Mouse (Mus musculus): ENCODE measurements around the gene Epha7. TPM values are rescaled to one million over a fixed set of nuclear protein-coding genes. Genes with fewer than 3 reads are reported as not detected.

Epha7 gene
- polyA plus RNA-seq, 1 experiment from 2014 or later, result 45.0 TPM

GRCm38 (mm10) chr4:28824616-28825015, 11.7 kb downstream of the Epha7 start:
- no peak overlapping the region for H3K4me3 ChIP-seq (ENCODE audit: low read length)
- ATAC-seq (ENCODE audit: low read depth), result no peak
- H3K36me3 ChIP-seq (ENCODE audit: control insufficient read depth, insufficient read depth, low read length), result 0 out of 2 replicates have a peak, but pooled peaks cover 5% of the 10 kb centered on the region
- H3K9me3 ChIP-seq (ENCODE audit: control insufficient read depth, low read length), result no peaks in the 10 kb centered on the region
- no peak overlapping the region for H3K4me2 ChIP-seq (ENCODE audit: low read depth, low read length)
- peaks cover 3% of the 10 kb centered on the region; the same call in 1 of the 2 replicates for H3K4me1 ChIP-seq (replicated peaks; ENCODE audit: control insufficient read depth, insufficient read depth, low read length)
- 26% methylated on average over 7 of the region's 7 CpGs for WGBS
- no peak overlapping the region for H3K9ac ChIP-seq (ENCODE audit: low read length)
- H3K27ac ChIP-seq (ENCODE audit: low read length), result no peak overlapping the region
- H3K27me3 ChIP-seq (ENCODE audit: control insufficient read depth, insufficient read depth, low read depth, low read length), result no peaks in the 10 kb centered on the region

GRCm38 (mm10) chr4:28837669-28838068, 24.7 kb downstream of the Epha7 start:
- peaks cover 2% of the 10 kb centered on the region; the same call in 1 of the 2 replicates for H3K4me1 ChIP-seq (replicated peaks; ENCODE audit: control insufficient read depth, insufficient read depth, low read length)
- no peak overlapping the region for H3K9ac ChIP-seq (ENCODE audit: low read length)
- no peaks in the 10 kb centered on the region for H3K27me3 ChIP-seq (ENCODE audit: control insufficient read depth, insufficient read depth, low read depth, low read length)
- no peak for ATAC-seq (ENCODE audit: low read depth)
- WGBS, result 82% methylated on average over 3 of the region's 3 CpGs
- no peak overlapping the region for H3K27ac ChIP-seq (ENCODE audit: low read length)
- no peaks in the 10 kb centered on the region for H3K36me3 ChIP-seq (ENCODE audit: control insufficient read depth, insufficient read depth, low read length)
- H3K4me2 ChIP-seq (ENCODE audit: low read depth, low read length), result no peak overlapping the region
- H3K4me3 ChIP-seq (ENCODE audit: low read length), result no peak overlapping the region
- H3K9me3 ChIP-seq (ENCODE audit: control insufficient read depth, low read length), result no peaks in the 10 kb centered on the region

GRCm38 (mm10) chr4:28846311-28846710, 33.4 kb downstream of the Epha7 start:
- 0 out of 2 replicates have a peak, but pooled peaks cover 2% of the 10 kb centered on the region for H3K36me3 ChIP-seq (ENCODE audit: control insufficient read depth, insufficient read depth, low read length)
- H3K4me3 ChIP-seq (ENCODE audit: low read length), result no peak overlapping the region
- H3K27ac ChIP-seq (ENCODE audit: low read length), result no peak overlapping the region
- 86% methylated on average over 4 of the region's 4 CpGs for WGBS
- H3K9ac ChIP-seq (ENCODE audit: low read length), result no peak overlapping the region
- H3K4me1 ChIP-seq (replicated peaks; ENCODE audit: control insufficient read depth, insufficient read depth, low read length), result peaks cover 3% of the 10 kb centered on the region; the same call in 1 of the 2 replicates
- no peaks in the 10 kb centered on the region for H3K27me3 ChIP-seq (ENCODE audit: control insufficient read depth, insufficient read depth, low read depth, low read length)
- no peaks in the 10 kb centered on the region for H3K9me3 ChIP-seq (ENCODE audit: control insufficient read depth, low read length)
- ATAC-seq (ENCODE audit: low read depth), result no peak
- H3K4me2 ChIP-seq (ENCODE audit: low read depth, low read length), result no peak overlapping the region

- H3K9ac ChIP-seq (ENCODE audit: low read length), result no peak overlapping the region
- WGBS, result 30% methylated on average over 2 of the region's 2 CpGs
- H3K9me3 ChIP-seq (ENCODE audit: control insufficient read depth, low read length), result no peaks in the 10 kb centered on the region
- H3K4me2 ChIP-seq (ENCODE audit: low read depth, low read length), result no peak overlapping the region
- no peaks in the 10 kb centered on the region for H3K27me3 ChIP-seq (ENCODE audit: control insufficient read depth, insufficient read depth, low read depth, low read length)
- no peak overlapping the region for H3K27ac ChIP-seq (ENCODE audit: low read length)
- no peak for ATAC-seq (ENCODE audit: low read depth)
- H3K36me3 ChIP-seq (ENCODE audit: control insufficient read depth, insufficient read depth, low read length), result 0 out of 2 replicates have a peak, but pooled peaks cover 2% of the 10 kb centered on the region
- no peak overlapping the region for H3K4me3 ChIP-seq (ENCODE audit: low read length)
- H3K4me1 ChIP-seq (replicated peaks; ENCODE audit: control insufficient read depth, insufficient read depth, low read length), result peaks cover 3% of the 10 kb centered on the region; the same call in 1 of the 2 replicates
Measured at GRCm38 (mm10) chr4:28850388-28850787, 37.5 kb downstream of the Epha7 start.

GRCm38 (mm10) chr4:28862845-28863666, 50.1 kb downstream of the Epha7 start:
- no peaks in the 10 kb centered on the region for H3K27me3 ChIP-seq (ENCODE audit: control insufficient read depth, insufficient read depth, low read depth, low read length)
- no peak for ATAC-seq (ENCODE audit: low read depth)
- H3K36me3 ChIP-seq (ENCODE audit: control insufficient read depth, insufficient read depth, low read length), result no peaks in the 10 kb centered on the region
- H3K9ac ChIP-seq (ENCODE audit: low read length), result no peak overlapping the region
- H3K27ac ChIP-seq (ENCODE audit: low read length), result no peak overlapping the region
- no peak overlapping the region for H3K4me3 ChIP-seq (ENCODE audit: low read length)
- H3K4me2 ChIP-seq (ENCODE audit: low read depth, low read length), result no peak overlapping the region
- WGBS, result 71% methylated on average over 6 of the region's 6 CpGs
- H3K4me1 ChIP-seq (replicated peaks; ENCODE audit: control insufficient read depth, insufficient read depth, low read length), result no peaks in the 10 kb centered on the region
- no peaks in the 10 kb centered on the region for H3K9me3 ChIP-seq (ENCODE audit: control insufficient read depth, low read length)

GRCm38 (mm10) chr4:28866411-28866810, 53.5 kb downstream of the Epha7 start:
- Histone ChIP-seq H3K4me1 (replicated peaks; ENCODE audit: control insufficient read depth, insufficient read depth, low read length) (no peaks in the 10 kb centered on the region), H3K9ac (ENCODE audit: low read length) (no peak overlapping the region), H3K4me3 (ENCODE audit: low read length) (no peak overlapping the region), H3K4me2 (ENCODE audit: low read depth, low read length) (no peak overlapping the region), H3K9me3 (ENCODE audit: control insufficient read depth, low read length) (no peaks in the 10 kb centered on the region), H3K27me3 (ENCODE audit: control insufficient read depth, insufficient read depth, low read depth, low read length) (no peaks in the 10 kb centered on the region), H3K36me3 (ENCODE audit: control insufficient read depth, insufficient read depth, low read length) (no peaks in the 10 kb centered on the region), H3K27ac (ENCODE audit: low read length) (no peak overlapping the region)
- ATAC-seq (ENCODE audit: low read depth), result no peak
- 46% methylated on average over 2 of the region's 2 CpGs for WGBS

- Histone ChIP-seq H3K9ac (ENCODE audit: low read length) (no peak overlapping the region), H3K9me3 (ENCODE audit: control insufficient read depth, low read length) (no peaks in the 10 kb centered on the region), H3K4me3 (ENCODE audit: low read length) (no peak overlapping the region), H3K4me1 (replicated peaks; ENCODE audit: control insufficient read depth, insufficient read depth, low read length) (no peaks in the 10 kb centered on the region), H3K27ac (ENCODE audit: low read length) (no peak overlapping the region), H3K27me3 (ENCODE audit: control insufficient read depth, insufficient read depth, low read depth, low read length) (no peaks in the 10 kb centered on the region), H3K36me3 (ENCODE audit: control insufficient read depth, insufficient read depth, low read length) (peaks cover 6% of the 10 kb centered on the region; the same call in 1 of the 2 replicates), H3K4me2 (ENCODE audit: low read depth, low read length) (no peak overlapping the region)
- no peak for ATAC-seq (ENCODE audit: low read depth)
- WGBS, result 86% methylated on average over 11 of the region's 11 CpGs
Measured at GRCm38 (mm10) chr4:28871615-28872014, 58.7 kb downstream of the Epha7 start.

- Histone ChIP-seq H3K4me3 (ENCODE audit: low read length) (no peak overlapping the region), H3K27me3 (ENCODE audit: control insufficient read depth, insufficient read depth, low read depth, low read length) (no peaks in the 10 kb centered on the region), H3K4me1 (replicated peaks; ENCODE audit: control insufficient read depth, insufficient read depth, low read length) (no peaks in the 10 kb centered on the region), H3K9ac (ENCODE audit: low read length) (no peak overlapping the region), H3K9me3 (ENCODE audit: control insufficient read depth, low read length) (no peaks in the 10 kb centered on the region), H3K4me2 (ENCODE audit: low read depth, low read length) (no peak overlapping the region), H3K27ac (ENCODE audit: low read length) (no peak overlapping the region), H3K36me3 (ENCODE audit: control insufficient read depth, insufficient read depth, low read length) (no peaks in the 10 kb centered on the region)
- WGBS, result 80% methylated on average over 5 of the region's 5 CpGs
- no peak for ATAC-seq (ENCODE audit: low read depth)
Measured at GRCm38 (mm10) chr4:28881271-28882044, 68.5 kb downstream of the Epha7 start.

GRCm38 (mm10) chr4:28889630-28890029, 76.7 kb downstream of the Epha7 start:
- Histone ChIP-seq H3K4me2 (ENCODE audit: low read depth, low read length) (no peak overlapping the region), H3K9me3 (ENCODE audit: control insufficient read depth, low read length) (no peaks in the 10 kb centered on the region), H3K4me1 (replicated peaks; ENCODE audit: control insufficient read depth, insufficient read depth, low read length) (no peaks in the 10 kb centered on the region), H3K36me3 (ENCODE audit: control insufficient read depth, insufficient read depth, low read length) (no peaks in the 10 kb centered on the region), H3K4me3 (ENCODE audit: low read length) (no peak overlapping the region), H3K27ac (ENCODE audit: low read length) (no peak overlapping the region), H3K9ac (ENCODE audit: low read length) (no peak overlapping the region), H3K27me3 (ENCODE audit: control insufficient read depth, insufficient read depth, low read depth, low read length) (no peaks in the 10 kb centered on the region)
- no peak for ATAC-seq (ENCODE audit: low read depth)
- 77% methylated on average over 5 of the region's 5 CpGs for WGBS

Data from lung, embryonic 16.5 days (tissue).